In the genomic region with DNA sequence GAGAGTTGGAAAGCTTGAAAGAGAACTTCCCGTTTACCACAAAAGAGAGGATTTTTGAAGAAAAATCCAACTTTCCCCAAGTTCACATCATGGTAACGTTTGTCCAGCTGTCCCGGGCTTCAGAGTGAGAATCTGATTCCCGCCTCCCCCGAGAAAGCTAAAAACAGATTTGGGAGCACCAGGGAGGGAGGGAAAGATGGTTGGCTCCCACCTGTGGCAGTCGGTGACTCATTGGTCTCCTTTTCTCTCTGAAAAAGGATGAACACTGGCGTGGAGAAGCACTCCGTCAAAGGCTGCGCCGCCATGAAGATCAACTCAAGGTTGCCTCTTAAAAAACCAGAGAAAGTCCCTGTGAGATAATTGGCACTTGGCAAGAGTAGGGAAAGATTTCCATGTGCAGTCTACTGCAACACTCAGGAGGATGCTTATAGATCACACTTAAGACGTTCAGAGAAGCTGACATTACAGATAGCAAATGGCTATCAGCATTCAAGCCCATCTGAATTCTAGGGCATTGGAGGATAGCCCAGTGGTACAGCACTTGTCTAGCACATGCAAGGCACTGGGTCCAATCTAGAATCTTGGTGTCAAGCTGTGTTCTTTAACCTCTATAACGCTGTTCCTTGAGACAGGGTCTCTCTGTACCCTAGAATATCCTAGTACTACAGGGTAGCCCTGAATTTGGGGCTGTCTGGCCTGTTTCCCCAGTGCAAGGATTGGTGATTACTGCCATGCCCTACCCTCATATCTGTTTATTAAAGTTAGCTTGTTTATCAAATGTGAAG, we compare ENCODE assay signal across 12 mouse cellular contexts.
"Had no signal": no experiment of that assay in that cellular context is flagged by ENCODE, and none has a peak within 500 bp of the region (broad histone marks: within the 10 kb centered on the region; RNA-seq: fewer than 3 reads in every experiment).

No protein-coding gene starts in this region.

- H3K4me2 ChIP-seq: limb, embryonic 13.5 days; neural tube, embryonic 12.5 days; stomach, embryonic 15.5 days had no signal

- H3K27ac ChIP-seq: limb, embryonic 13.5 days; liver, embryonic 14.5 days; neural tube, embryonic 12.5 days; stomach, embryonic 15.5 days had no signal

- H3K9me3 ChIP-seq: limb, embryonic 13.5 days; neural tube, embryonic 12.5 days; stomach, embryonic 15.5 days had no signal

- DNase-seq: kidney, adult 18-20 months; kidney, postnatal 10 days; kidney, postnatal 4 days; lung, adult 18-20 months; lung, postnatal 36 days; midbrain, embryonic 14.5 days; thymus, postnatal 36 days had no signal

- ATAC-seq: inflammation-experienced regulatory T-cells, adult 6 months had no signal

- H3K27me3 ChIP-seq: limb, embryonic 13.5 days; neural tube, embryonic 12.5 days; stomach, embryonic 15.5 days had no signal

- H3K4me3 ChIP-seq: limb, embryonic 13.5 days; neural tube, embryonic 12.5 days; stomach, embryonic 15.5 days had no signal

- H3K9ac ChIP-seq: limb, embryonic 13.5 days; liver, embryonic 14.5 days; neural tube, embryonic 12.5 days; stomach, embryonic 15.5 days had no signal

- H3K4me1 ChIP-seq: neural tube, embryonic 12.5 days; stomach, embryonic 15.5 days had no signal
